Mouse (Mus musculus): ENCODE measurements around the gene Cypt3. TPM values are rescaled to one million over a fixed set of nuclear protein-coding genes. Genes with fewer than 3 reads are reported as not detected.

The Cypt3 gene
- not detected in 2 replicates for total RNA-seq (2017)

DNA sequence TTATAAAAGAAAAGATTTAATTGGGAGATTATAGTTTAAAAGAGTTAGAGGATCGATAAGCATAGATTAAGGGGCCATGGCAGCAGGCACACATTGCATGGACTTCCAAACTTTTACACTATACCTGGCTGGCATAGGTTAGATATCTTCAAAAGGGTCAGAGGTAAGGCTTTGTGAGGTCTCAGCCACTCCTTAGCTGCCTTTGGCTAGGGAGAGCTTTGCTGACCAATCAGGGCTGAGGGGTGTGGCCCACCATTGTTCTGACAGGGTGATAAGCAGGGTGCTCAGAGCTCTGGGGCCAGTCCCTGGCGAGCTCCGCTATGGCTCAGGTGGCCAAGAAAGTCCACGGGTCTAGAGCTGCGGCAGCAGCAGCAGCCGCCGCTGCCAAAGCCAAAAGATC lies at the start of gene Cypt3:
Gene Cypt3 (plus strand): TSS at position 301 of the 400 bp plus-strand sequence.
- no peak for ATAC-seq (ENCODE audit: extremely low read depth, insufficient number of reproducible peaks, low FRiP score, poor library complexity, severe bottlenecking)

DNA sequence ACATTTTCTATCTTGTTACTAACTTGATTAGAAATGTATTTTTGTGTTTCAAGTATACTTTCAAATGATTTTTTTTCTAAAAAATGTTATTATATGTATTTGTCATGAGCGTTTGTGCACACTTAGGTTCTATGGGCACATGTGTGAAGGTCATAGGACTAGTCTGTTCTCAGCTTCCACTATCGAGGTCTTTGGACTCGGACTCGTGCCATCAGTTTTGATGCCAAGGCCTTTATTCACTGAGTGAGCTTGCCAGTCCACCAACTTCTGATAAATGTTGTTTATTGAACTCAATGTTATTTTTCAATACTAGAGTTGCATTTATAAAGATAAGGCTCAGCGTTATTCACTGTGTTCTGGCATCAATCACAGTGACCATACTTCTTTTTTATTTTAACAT lies 42.9 kb upstream of the Cypt3 start:
- no peak for ATAC-seq (ENCODE audit: extremely low read depth, insufficient number of reproducible peaks, low FRiP score, poor library complexity, severe bottlenecking)

DNA sequence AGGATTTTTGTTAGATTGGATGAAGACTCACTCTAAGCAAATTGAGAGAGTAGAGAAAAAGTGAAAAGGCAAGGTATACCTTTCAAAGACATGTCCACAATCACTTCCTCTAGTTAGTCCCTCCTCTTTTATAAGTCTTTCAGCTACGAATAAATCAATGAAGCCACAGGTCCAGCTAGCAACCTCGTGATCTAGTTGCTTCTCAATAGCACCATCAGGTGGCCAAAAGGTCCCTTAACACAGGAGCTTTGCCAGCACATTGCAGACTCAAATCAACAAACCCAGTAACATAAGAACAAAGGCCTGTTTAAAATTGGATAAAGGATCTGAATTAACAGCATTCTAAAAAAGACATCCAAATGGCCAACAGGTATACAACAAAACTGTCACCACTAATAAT lies 30.0 kb upstream of the Cypt3 start:
- no peak for ATAC-seq (ENCODE audit: extremely low read depth, insufficient number of reproducible peaks, low FRiP score, poor library complexity, severe bottlenecking)

DNA sequence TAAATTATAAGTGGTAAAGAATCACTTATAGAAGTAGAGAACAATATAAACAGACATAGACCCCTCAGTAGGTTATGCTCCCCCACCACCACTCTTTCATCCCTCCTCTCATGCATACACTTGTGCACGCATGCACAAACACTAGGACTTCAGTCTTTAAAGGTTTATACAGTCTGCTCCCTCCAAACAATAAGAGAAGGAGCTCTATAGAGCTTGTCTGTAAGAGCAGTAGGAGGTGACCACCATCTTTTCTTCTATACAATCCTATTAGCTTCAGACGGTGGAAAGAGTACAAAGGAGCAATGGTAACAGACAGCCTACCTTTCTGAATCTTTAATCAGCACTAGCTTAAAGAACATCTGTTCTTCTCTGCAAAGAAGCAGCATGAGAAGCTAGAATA lies 1.8 kb upstream of the Cypt3 start:
- no peak for ATAC-seq (ENCODE audit: extremely low read depth, insufficient number of reproducible peaks, low FRiP score, poor library complexity, severe bottlenecking)

DNA sequence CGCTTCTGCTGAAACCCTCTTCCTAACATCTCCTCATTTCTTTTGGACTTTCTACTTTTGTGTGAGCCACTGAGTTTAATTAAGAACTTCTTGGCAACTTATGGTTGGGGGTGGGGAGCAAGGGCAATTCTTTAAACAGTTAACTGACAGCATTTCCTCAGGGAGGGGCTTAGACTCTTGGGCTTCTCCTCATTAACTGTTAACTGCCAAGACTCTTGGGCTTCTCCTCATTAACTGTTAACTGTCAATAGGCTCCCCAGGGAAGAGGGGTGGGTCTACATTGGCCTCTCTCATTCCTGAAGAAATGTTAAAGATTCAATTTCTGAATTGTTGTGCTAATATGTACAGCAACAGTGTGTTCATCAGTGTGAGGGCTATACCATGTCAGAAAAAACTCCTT lies 6.3 kb downstream of the Cypt3 start:
- no peak for ATAC-seq (ENCODE audit: extremely low read depth, insufficient number of reproducible peaks, low FRiP score, poor library complexity, severe bottlenecking)

DNA sequence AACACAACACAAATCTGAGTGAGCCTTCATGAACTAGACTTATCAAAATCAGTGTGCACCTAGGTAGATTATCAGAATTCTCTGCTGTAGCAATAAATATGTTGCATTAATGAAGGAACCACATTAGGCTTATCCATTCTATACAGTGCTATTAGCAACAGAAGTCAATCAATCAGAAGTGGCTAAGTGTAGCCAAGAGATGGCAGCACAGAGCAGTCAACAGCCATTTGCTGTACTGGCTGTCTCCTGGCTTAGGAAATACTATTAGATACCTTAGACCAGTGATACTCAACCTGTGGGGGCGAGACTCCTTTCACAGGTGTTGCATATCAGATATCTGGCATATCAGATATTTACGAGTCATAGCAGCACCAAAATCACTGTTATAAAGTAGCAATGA lies 41.2 kb downstream of the Cypt3 start:
- ATAC-seq (ENCODE audit: extremely low read depth, insufficient number of reproducible peaks, low FRiP score, poor library complexity, severe bottlenecking): no peak

Other genes starting within 250 kb of the Cypt3 start
- gene Ubqln2, start 60.4 kb upstream of the Cypt3 start, total RNA-seq (2017): 3.3 and 6.4 TPM in 2 replicates
- 0.70 and 1.5 TPM in 2 replicates for gene Kctd12b, start 137.8 kb downstream of the Cypt3 start, total RNA-seq (2017)
- 2.6 and 4.1 TPM in 2 replicates for gene Nbdy, start 165.0 kb downstream of the Cypt3 start, total RNA-seq (2017)

Measured in neutrophil, adult 5-6 weeks (primary cell).